Mouse (Mus musculus): ENCODE measurements around the gene Cox10. TPM values are rescaled to one million over a fixed set of nuclear protein-coding genes. Genes with fewer than 3 reads are reported as not detected.

Gene Cox10
- polyA plus RNA-seq, 1 experiment from 2014 or later: 7.0 TPM

GRCm38 (mm10) chr11:63914388-63914787, 164.9 kb downstream of the Cox10 start:
- H3K79me2 ChIP-seq (ENCODE audit: inconsistent target): no peaks in the 10 kb centered on the region
- H3K4me3 ChIP-seq (ENCODE audit: inconsistent target): peak overlapping the region; percentile 8; the same call in 1 of the 2 replicates
- no peaks in the 10 kb centered on the region for H3K36me3 ChIP-seq (ENCODE audit: inconsistent target)
- no peak overlapping the region for H3K27ac ChIP-seq
- 6% methylated on average over 20 of the region's 20 CpGs for whole genome bisulfite sequencing (ENCODE audit: missing documents)

DNA sequence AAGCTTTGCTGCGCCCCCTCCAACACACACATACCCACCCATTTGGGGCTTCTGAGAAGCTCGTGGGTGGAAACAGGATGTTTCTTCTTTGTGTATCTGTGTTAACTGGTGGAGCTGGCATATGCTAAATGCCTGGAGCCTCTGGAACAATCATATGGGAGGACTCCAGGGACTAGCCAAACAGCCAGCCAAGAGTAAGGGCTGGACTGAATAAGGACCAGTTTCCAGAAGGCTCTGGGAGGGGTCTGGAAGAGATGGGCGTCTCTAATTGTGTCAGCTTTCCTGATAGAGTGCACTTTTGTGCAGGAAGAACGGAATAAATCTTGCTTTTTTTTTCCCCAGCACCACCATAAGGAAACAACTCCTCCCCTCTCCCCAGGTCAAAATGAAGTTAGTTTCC, 165.3 kb downstream of the Cox10 start:
- WGBS (ENCODE audit: missing documents): 52% methylated on average over 3 of the region's 4 CpGs
- no peaks in the 10 kb centered on the region for H3K79me2 ChIP-seq (ENCODE audit: inconsistent target)
- H3K36me3 ChIP-seq (ENCODE audit: inconsistent target): no peaks in the 10 kb centered on the region
- no peak overlapping the region for H3K27ac ChIP-seq
- H3K4me3 ChIP-seq (ENCODE audit: inconsistent target): peak overlapping the region; percentile 8; the same call in 1 of the 2 replicates

Other genes with a start within 250 kb of the Cox10 start
- 0.03 TPM in 1 of 3 replicates, not detected in the others for gene Hs3st3b1, start 157.2 kb downstream of the Cox10 start, polyA plus RNA-seq (2018)

All from macrophage (primary cell).